Mouse (Mus musculus): ENCODE results near the gene Cdc42ep2. TPM values are rescaled to one million over a fixed set of nuclear protein-coding genes. Genes with fewer than 3 reads are reported as not detected.
"Not testable (repeated sequence)": the region's sequence is repeated elsewhere in the genome, so short reads cannot be mapped to it uniquely, and the experiment has no call there.

The Cdc42ep2 gene
- total RNA-seq, 2 experiments from 2014 or later = 7.1 to 8.0 TPM

DNA sequence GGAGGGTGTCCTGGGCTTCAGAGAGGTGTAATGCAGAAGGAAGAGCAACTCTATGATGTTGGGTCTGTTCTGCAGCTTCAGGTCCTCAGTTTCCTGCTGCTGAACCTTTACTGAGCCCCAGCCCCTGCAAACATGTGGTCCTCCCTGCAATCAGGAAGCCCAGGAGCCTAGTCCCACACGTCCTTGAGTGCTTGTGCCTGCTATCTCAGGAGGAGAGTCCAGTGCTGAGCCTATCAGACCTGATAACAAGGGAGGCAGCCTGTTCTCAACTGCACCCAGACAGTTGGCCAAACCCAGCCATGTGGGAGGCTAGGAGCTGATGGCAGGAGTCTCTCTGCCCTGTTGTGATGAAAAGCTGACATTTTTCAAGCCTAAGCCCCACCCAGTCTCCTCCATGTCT lies 40.7 kb downstream of the Cdc42ep2 start:
- intact Hi-C loops (cut with DNase I) = loop anchor here (10.0 kb wide), 1 partner anchor 169 kb away; no protein-coding TSS in a partner anchor
- DNase-seq (ENCODE audit: low spot score in 2 of 2) = no peak

DNA sequence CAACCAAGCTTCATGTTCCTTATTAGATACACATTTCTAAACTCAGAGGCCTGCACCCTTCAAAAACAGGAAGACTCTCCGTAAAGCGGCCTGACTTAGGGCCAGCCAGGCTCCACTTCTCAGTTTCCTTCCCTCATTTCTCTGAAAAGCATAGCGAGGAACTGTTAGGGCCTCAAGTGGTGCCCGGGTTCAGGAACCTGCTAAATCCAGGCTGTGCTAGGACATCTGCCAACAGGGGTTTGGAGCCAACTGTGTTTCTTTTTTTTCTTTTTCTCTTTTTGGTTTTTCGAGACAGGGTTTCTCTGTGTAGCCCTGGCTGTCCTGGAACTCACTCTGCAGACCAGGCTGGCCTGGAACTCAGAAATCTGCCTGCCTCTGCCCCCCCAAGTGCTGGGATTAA lies 42.5 kb downstream of the Cdc42ep2 start:
- not testable (repeated sequence) for DNase-seq (ENCODE audit: low spot score in 2 of 2)
- intact Hi-C loops (cut with DNase I) = loop anchor here (10.0 kb wide), 1 partner anchor 167 kb away; no protein-coding TSS in a partner anchor

DNA sequence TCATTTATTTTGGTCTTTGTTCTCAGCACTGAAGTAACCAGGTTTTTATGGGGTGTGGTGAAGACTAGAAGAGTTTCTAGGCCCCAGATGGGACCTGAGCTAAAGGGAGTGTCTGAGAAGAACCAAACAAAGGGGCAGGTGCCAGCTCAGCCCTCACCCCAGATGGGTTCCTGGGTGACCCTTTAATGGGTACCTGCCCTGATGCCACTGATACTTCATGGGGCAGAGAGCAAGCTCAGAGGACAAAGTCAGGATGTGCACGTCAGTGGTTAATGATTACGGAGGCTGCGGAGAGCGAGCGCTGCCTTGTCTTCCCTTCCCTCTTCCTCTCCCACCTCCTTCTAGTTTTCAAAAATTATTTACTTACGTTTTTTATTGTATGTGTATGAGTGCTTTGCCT lies 43.5 kb downstream of the Cdc42ep2 start:
- intact Hi-C loops (cut with DNase I) = loop anchor here (10.0 kb wide), 1 partner anchor 166 kb away; no protein-coding TSS in a partner anchor
- no peak for DNase-seq (ENCODE audit: low spot score in 2 of 2)

DNA sequence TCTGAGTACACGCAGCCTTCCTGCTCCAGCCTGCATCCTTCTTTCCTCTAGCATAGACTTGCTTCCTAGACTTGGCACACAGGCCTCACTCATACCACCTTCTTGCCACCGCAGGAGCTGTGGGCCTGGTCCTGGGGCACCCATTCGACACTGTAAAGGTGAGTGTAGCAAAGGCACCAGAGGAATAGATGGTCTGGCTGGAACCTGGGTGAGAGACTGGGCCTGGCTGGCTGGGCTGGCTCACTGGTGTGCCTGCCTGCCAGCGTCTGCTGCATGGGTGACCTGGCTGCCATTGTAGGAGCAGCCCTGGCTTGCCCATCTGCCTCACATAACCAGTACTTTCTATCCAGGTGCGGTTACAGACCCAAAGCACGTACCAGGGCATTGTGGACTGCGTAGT lies 44.9 kb downstream of the Cdc42ep2 start:
- no peak for DNase-seq (ENCODE audit: low spot score in 2 of 2)
- intact Hi-C loops (cut with DNase I) = loop anchor here (2.0 to 10.0 kb wide), 2 partner anchors 93 to 165 kb away; no protein-coding TSS in a partner anchor

DNA sequence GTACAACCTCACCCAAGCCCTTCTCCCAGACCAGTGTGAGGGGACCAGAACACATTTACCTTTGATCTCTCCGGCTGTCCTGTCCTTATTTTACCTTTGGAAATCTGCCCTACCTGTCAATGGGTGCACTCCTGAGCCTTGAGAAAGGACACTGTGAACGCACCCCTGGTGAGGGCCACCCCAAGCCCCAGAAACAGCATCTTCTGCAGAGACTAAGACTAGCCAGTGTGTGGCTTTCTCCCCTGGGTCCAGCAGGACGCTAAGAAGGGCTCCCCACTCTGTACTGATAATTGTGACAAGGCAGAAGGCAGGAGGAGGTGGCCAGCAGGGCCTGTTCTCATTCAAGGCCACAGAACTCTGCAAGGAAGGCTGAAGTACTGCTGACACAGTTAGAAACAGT lies 45.7 kb downstream of the Cdc42ep2 start:
- intact Hi-C loops (cut with DNase I) = loop anchor here (2.0 kb wide), 1 partner anchor 92 kb away; no protein-coding TSS in a partner anchor
- DNase-seq (ENCODE audit: low spot score in 2 of 2) = no peak

DNA sequence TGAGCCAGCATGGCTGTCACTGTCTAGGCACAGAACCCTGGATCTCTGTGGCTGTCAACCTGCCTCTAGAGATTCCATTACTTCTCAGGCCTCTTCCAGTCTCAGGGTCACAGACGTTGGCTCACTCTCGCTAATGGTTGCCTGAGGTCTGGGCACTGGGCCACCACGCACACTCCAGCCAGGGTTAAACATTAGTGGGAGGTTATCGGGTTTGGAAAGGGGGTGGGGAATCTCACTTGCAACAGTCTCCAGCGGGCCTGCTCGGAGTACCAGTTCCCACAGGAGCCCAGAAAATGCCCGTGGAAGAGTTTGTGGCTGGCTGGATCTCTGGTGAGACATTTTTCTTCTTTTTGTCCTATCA lies 46.3 kb downstream of the Cdc42ep2 start:
- intact Hi-C loops (cut with DNase I) = loop anchor here (2.0 kb wide), 1 partner anchor 92 kb away; no protein-coding TSS in a partner anchor
- no peak for DNase-seq (ENCODE audit: low spot score in 2 of 2)

DNA sequence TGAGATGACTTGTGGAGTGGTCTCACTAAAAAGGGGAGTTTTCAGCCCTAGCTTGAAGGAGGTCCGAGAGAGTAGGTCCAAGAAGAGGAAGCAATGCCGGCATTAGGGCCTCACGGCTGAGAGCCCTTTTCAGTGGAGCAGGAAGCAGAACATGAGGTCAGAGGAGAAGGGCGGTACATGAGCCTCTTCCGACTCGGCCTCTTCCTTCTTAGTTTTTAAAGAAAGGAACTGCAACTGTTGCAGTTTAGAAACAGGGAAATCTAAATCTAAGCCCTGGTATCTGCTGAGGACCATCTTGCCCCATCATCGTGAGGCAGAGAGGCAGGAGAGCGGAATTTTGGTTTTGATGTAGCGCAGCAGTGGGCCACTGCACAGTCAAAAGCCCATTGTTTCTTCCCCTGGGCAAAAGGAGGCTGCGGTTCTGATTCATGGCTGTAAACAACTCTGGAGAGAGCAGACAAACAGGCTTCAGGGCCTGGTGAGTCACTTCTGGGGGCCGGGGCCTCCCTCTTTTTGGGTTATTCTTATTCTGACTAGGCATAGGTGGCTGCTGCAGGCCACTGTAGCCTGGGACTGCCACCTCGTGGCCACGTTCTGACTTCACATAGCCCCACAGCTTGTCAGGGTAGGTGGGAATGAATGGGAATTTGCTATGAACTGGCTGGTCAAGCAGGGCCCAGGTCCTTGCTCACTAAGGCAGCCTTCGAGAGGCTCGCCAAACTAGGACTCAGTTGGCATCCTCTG lies 46.8 kb downstream of the Cdc42ep2 start, which contains the start of gene Slc25a45:
Gene Slc25a45, plus strand, starts transcription at position 191 of the 744 bp plus-strand sequence.
- intact Hi-C loops (cut with DNase I) = loop anchor here (2.0 kb wide), 2 partner anchors 85 to 91 kb away; no protein-coding TSS in a partner anchor
- peak; percentile 77 to 82 for DNase-seq (ENCODE audit: low spot score in 2 of 2)

DNA sequence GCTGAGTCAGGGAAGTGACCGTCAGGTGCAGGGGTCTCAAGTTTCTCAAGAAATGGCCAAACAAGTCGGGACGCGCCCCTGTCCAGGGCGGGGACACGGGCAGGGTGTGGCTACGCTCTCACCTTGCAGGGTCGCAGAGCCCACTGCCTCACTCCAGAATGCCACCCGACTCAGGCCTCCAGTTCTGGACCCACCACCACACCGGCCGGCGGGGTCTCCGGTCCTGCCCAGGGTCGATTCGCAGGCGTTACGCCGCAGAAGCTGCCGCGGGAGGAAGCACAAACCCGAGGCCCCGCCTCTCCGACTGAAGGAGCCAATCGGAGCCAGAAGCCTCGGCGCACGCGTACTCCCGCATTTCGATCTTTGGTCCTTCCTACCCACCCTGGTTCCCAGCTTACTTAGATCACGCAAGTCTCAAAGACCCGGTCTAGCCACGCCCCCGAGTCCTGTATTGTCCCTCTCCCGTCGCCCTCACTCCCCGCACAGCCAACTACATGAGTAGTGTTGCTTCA lies 49.6 kb downstream of the Cdc42ep2 start, which contains the start of gene Frmd8:
Gene Frmd8, minus strand, starts transcription at position 306 of the 512 bp plus-strand sequence.
- intact Hi-C loops (cut with DNase I) = no loop called here

DNA sequence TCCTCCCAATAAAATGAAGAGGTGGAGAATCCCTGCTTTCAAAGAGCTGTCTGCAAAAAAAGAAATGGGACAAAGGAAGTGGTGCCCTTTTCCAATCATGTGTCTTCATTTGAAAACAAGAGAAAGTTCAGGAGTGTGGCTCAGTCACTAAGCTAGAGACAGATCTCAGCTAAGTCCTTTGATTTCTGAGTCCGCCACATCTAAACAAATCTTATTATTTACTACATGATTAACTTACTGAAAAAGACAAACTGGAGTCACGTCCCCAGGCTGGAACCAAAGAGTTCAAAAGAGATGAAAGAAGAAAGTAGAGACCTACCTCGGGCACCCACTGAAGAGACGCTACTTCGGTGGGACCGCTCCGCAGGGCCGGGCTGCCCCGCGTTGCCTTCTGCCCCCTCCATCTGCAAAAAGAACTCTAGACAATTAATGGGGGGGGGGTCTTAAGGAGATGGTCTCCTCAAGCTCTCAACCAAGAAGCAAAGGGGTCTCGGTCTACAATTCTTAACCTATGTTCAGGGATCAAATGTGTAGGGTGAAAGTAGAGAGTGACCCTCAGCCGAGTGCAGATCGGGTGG lies 50.1 kb downstream of the Cdc42ep2 start:
- no peak for DNase-seq (ENCODE audit: low spot score in 2 of 2)

More for the DNA sequence above, 49.6 kb downstream of the Cdc42ep2 start, which contains the start of gene Frmd8:
- DNase-seq (ENCODE audit: low spot score in 2 of 2) = peak; percentile 93 to 94

DNA sequence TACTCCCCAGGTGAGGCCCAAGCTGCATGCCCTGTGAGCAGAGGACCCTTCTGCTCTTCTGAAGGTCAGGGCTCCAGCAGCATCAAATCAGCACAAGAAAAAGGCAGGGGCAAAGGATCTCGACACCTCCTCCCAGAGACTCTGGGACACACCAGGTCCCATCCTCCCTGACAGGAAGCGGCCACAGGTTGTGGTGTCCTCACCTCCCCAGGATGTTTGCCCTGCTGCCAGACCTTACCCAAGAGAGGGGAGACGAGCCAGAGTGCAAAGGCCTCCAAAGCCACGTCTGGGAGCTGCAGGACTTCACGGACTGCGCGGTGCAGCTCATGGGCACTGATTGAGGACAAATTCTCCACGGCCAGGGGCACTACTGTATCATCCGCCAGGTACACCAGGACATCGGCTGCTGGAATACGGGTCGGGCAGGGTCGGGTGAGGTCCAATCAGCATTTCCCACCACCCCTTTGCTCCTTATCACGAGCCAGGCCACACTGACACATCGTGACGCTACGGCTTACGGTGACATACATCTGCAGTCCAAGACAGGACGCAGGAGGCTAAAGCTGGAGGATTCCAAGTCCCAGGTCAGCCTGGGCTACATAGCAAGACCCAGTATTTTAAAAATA lies 51.6 kb downstream of the Cdc42ep2 start:
- intact Hi-C loops (cut with DNase I) = no loop called here
- no peak for DNase-seq (ENCODE audit: low spot score in 2 of 2)

More for the DNA sequence above, 50.1 kb downstream of the Cdc42ep2 start:
- intact Hi-C loops (cut with DNase I) = no loop called here

DNA sequence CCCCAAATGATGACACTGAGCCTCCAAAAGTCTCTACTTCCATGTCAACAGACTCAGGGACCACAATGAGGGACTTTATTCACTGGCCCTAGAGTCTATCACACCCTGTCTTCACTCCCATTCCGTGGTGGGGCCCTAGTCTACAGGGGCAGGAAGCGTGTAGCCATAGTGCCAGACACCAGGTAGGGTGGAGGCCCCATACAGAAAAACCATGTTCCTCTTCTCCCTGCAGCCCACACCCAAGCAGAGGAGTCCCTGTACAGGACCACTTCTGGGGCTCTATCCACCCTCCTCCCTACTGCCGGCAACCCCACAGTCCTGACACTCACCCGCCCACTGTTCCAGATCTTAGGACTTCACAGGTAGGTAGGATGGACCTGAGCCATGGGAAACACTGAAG lies 52.1 kb downstream of the Cdc42ep2 start:
- intact Hi-C loops (cut with DNase I) = no loop called here
- no peak for DNase-seq (ENCODE audit: low spot score in 2 of 2)

DNA sequence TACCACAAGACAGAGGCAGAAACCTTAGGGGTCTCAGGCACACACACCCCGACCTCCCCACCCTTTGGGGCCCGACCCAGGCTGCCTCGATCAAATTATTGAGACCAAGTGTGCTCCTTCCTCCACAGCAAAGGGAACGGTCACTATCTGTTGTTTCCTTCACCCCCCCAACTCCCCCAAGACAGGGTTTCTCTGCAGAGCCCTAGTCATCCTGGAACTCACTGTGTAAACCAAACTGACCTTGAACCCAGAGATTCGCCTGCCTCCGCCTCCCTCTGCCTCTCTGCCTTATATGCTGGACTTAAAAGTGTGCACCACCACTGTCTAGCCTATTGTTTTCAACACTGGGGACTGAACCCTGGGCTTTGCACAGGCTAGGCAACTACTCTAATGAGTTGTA lies 52.9 kb downstream of the Cdc42ep2 start:
- DNase-seq (ENCODE audit: low spot score in 2 of 2) = no peak
- intact Hi-C loops (cut with DNase I) = no loop called here

DNA sequence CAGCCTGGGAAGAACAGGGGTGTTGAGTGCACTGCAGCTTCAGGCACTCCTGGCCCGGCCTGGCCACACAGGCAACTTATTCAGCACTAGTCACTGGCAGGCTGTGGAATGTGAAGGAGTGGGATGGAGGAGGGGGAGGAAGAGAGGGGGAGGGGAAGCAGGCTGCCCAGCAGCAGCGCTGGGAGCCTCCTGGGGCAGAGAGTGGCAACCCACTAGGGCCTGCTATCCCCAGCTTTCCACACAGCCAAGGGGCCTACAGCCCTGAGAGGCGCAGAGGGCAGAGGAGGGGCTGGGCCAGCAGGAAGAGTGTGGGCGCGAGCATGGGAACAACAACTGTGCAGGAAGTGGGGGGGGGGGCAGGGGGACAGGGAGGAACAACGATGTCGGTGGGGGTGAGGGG lies 53.3 kb downstream of the Cdc42ep2 start:
- intact Hi-C loops (cut with DNase I) = no loop called here
- DNase-seq (ENCODE audit: low spot score in 2 of 2) = peak in 1 of 2 experiments; percentile 28

DNA sequence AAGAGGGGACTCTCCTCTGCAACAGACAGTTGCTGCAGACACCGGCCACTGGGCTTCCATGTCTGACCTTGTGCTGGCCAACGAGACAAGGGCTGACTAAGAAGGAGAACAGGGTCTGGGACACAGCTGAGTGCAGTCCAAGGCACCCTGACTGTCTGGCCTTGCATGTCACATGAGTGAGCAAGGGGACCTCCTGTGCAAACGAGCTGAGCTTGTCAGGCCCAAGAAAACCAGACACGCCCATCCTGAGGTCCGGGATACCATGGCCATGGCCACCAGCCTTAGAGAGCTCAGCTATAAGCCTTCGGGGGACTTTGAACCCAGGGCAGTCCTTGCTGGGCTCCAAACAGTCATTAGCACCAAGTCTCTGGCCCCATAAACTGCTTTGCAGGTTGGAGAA lies 56.5 kb downstream of the Cdc42ep2 start:
- intact Hi-C loops (cut with DNase I) = no loop called here
- DNase-seq (ENCODE audit: low spot score in 2 of 2) = no peak

Other genes with a start within 250 kb of the Cdc42ep2 start
- 10 to 100 TPM; 12.6 to 15.9 TPM for gene Map3k11, start 236.1 kb downstream of the Cdc42ep2 start, total RNA-seq (2021)
- gene Pcnx3, start 235.9 kb downstream of the Cdc42ep2 start, total RNA-seq (2021) = 10 to 100 TPM; 63.6 to 65.1 TPM
- gene Kcnk7, start 220.4 kb downstream of the Cdc42ep2 start, total RNA-seq (2021) = not detected
- gene Ehbp1l1, start 198.5 kb downstream of the Cdc42ep2 start, total RNA-seq (2021) = 10 to 100 TPM; 36.6 to 37.7 TPM
- 10 to 100 TPM; 38.7 to 39.2 TPM for gene Fam89b, start 195.2 kb downstream of the Cdc42ep2 start, total RNA-seq (2021)
- 10 to 100 TPM; 26.6 to 29.0 TPM for gene Ltbp3, start 183.9 kb downstream of the Cdc42ep2 start, total RNA-seq (2021)
- gene Scyl1, start 153.4 kb downstream of the Cdc42ep2 start, total RNA-seq (2021) = 10 to 100 TPM; 77.7 to 79.5 TPM
- 10 to 100 TPM; 11.1 to 12.1 TPM for gene Frmd8, start 49.5 kb downstream of the Cdc42ep2 start, total RNA-seq (2021)
- gene Slc25a45, start 47.0 kb downstream of the Cdc42ep2 start, total RNA-seq (2021) = 1 to 10 TPM; 2.8 to 3.0 TPM
- gene Tigd3, start 30.7 kb downstream of the Cdc42ep2 start, total RNA-seq (2021) = 1 to 10 TPM; 5.6 to 5.9 TPM
- 10 to 100 TPM; 87.6 to 90.4 TPM for gene Dpf2, start 11.8 kb downstream of the Cdc42ep2 start, total RNA-seq (2021)
- gene Pola2, start 39.4 kb upstream of the Cdc42ep2 start, total RNA-seq (2021) = 1 to 10 TPM; 6.2 to 6.6 TPM
- gene Slc22a20, start 61.3 kb upstream of the Cdc42ep2 start, total RNA-seq (2021) = not detected
- 10 to 100 TPM; 14.5 to 17.4 TPM for gene Capn1, start 91.1 kb upstream of the Cdc42ep2 start, total RNA-seq (2021)
- 10 to 100 TPM; 41.2 to 44.4 TPM for gene Syvn1, start 121.8 kb upstream of the Cdc42ep2 start, total RNA-seq (2021)
- 10 to 100 TPM; 49.8 to 54.3 TPM for gene Mrpl49, start 133.0 kb upstream of the Cdc42ep2 start, total RNA-seq (2021)
- gene Fau, start 133.0 kb upstream of the Cdc42ep2 start, total RNA-seq (2021) = 100 to 1,000 TPM; 597 to 658 TPM
- 10 to 100 TPM; 39.4 to 41.7 TPM for gene Znhit2, start 136.4 kb upstream of the Cdc42ep2 start, total RNA-seq (2021)
- gene Tm7sf2, start 143.6 kb upstream of the Cdc42ep2 start, total RNA-seq (2021) = 10 to 100 TPM; 41.3 to 46.1 TPM
- 10 to 100 TPM; 73.9 to 87.1 TPM for gene Vps51, start 152.4 kb upstream of the Cdc42ep2 start, total RNA-seq (2021)
- not detected for gene Tmem262, start 155.2 kb upstream of the Cdc42ep2 start, total RNA-seq (2021)
- 1 to 10 TPM in 1 of 2 experiments, under 1 TPM in 1; 0.59 to 1.3 TPM for gene Gm28374, start 157.4 kb upstream of the Cdc42ep2 start, total RNA-seq (2021)
- 10 to 100 TPM; 32.8 to 35.0 TPM for gene Zfpl1, start 160.1 kb upstream of the Cdc42ep2 start, total RNA-seq (2021)
- gene Cdca5, start 160.2 kb upstream of the Cdc42ep2 start, total RNA-seq (2021) = under 1 TPM; 0.38 to 0.44 TPM
- gene AC131692.1, start 169.6 kb upstream of the Cdc42ep2 start, total RNA-seq (2021) = not detected
- gene Naaladl1, start 181.0 kb upstream of the Cdc42ep2 start, total RNA-seq (2021) = not detected
- gene Sac3d1, start 193.8 kb upstream of the Cdc42ep2 start, total RNA-seq (2021) = 10 to 100 TPM; 23.7 to 24.7 TPM
- 10 to 100 TPM; 39.2 to 42.9 TPM for gene Snx15, start 203.5 kb upstream of the Cdc42ep2 start, total RNA-seq (2021)
- gene Batf2, start 216.2 kb upstream of the Cdc42ep2 start, total RNA-seq (2021) = under 1 TPM in 1 of 2 experiments, not detected in 1; 0.33 TPM
- gene Arl2, start 216.7 kb upstream of the Cdc42ep2 start, total RNA-seq (2021) = 10 to 100 TPM; 61.2 to 69.7 TPM

Data from left cerebral cortex, postnatal 14 days (tissue).